Mouse (Mus musculus) liver, adult (tissue): Measurements from ENCODE around the gene Fstl3.

Experiments used
- GATA4 ChIP-seq: IDR thresholded peaks from 2 replicates; pipeline ENCODE4 v1.6.1; 2014; ENCODE audit warnings: mild to moderate bottlenecking, low read length; ENCODE audit not compliant: insufficient replicate concordance

Gene Fstl3

GRCm38 (mm10) chr10:79793738-79794490 lies 16.8 kb downstream of the Fstl3 start:
- no peak for TF ChIP-seq GATA4

- TF ChIP-seq GATA4 = no peak
These were observed 17.4 kb downstream of the Fstl3 start for GRCm38 (mm10) chr10:79794491-79794931.

- no peak for TF ChIP-seq GATA4
These were observed 18.8 kb downstream of the Fstl3 start for GRCm38 (mm10) chr10:79795905-79796304.

- TF ChIP-seq GATA4 = no peak
These were observed 20.3 kb downstream of the Fstl3 start for GRCm38 (mm10) chr10:79797326-79797725.

- no peak for TF ChIP-seq GATA4
These were observed 21.3 kb downstream of the Fstl3 start for GRCm38 (mm10) chr10:79798289-79798928.

- TF ChIP-seq GATA4 = no peak
These were observed 23.4 kb downstream of the Fstl3 start for GRCm38 (mm10) chr10:79800508-79800907.

GRCm38 (mm10) chr10:79801837-79802236 lies 24.8 kb downstream of the Fstl3 start:
- TF ChIP-seq GATA4 = no peak

- no peak for TF ChIP-seq GATA4
These were observed 25.4 kb downstream of the Fstl3 start for GRCm38 (mm10) chr10:79802331-79802971.

- TF ChIP-seq GATA4 = no peak
These were observed 26.7 kb downstream of the Fstl3 start for GRCm38 (mm10) chr10:79803716-79804323.

- no peak for TF ChIP-seq GATA4
These were observed 28.6 kb downstream of the Fstl3 start for GRCm38 (mm10) chr10:79805636-79806035.

- TF ChIP-seq GATA4 = no peak
These were observed 29.3 kb downstream of the Fstl3 start for GRCm38 (mm10) chr10:79806331-79806730.

GRCm38 (mm10) chr10:79806972-79807371 lies 29.9 kb downstream of the Fstl3 start:
- TF ChIP-seq GATA4 = no peak

- no peak for TF ChIP-seq GATA4
These were observed 30.8 kb downstream of the Fstl3 start for GRCm38 (mm10) chr10:79807826-79808225.

- TF ChIP-seq GATA4 = no peak
These were observed 31.7 kb downstream of the Fstl3 start for GRCm38 (mm10) chr10:79808728-79809127.
